Mouse (Mus musculus): ENCODE results near the gene Olfr323. TPM values are rescaled to one million over a fixed set of nuclear protein-coding genes. Genes with fewer than 3 reads are reported as not detected.
A peak's percentile ranks its signal among the peaks of the same experiment; 100 is the strongest.

Gene Olfr323
- polyA plus RNA-seq (2014; fragmentation: Nextera tagmentation; extraction: Ambion mirVana), result not detected in 2 replicates

- Histone ChIP-seq H3K4me1 (ENCODE audit: control insufficient read depth in 2 of 2, insufficient read depth in 2 of 2, low read length in 2 of 2) (no peaks in the 10 kb centered on the region), H3K27ac (replicated peaks in 1 of 2; ENCODE audit: control insufficient read depth in 1 of 2, insufficient read depth in 1 of 2, low read depth in 2 of 2, low read length in 2 of 2) (no peak within 1 kb of the TSS), H3K27me3 (ENCODE audit: control insufficient read depth, insufficient read depth, low read length) (no peaks in the 10 kb centered on the region), H3K36me3 (ENCODE audit: control insufficient read depth, insufficient read depth, low read length) (no peaks in the 10 kb centered on the region), H3K9ac (ENCODE audit: low read length) (no peak within 1 kb of the TSS), H3K4me3 (ENCODE audit: control insufficient read depth in 1 of 2, insufficient read depth in 1 of 2, low read depth in 1 of 2, low read length in 2 of 2) (no peak within 1 kb of the TSS), H3K9me3 (ENCODE audit: control insufficient read depth, low read length) (no peaks in the 10 kb centered on the region), H3K4me2 (ENCODE audit: low read length) (no peak within 1 kb of the TSS)
- WGBS, result 73% methylated on average over 5 of the region's 5 CpGs
- ATAC-seq (ENCODE audit: insufficient number of reproducible peaks, insufficient read depth, low FRiP score, low read depth), result no peak
These were observed at the start of gene Olfr323 for GRCm38 (mm10) chr11:58630401-58630800. Gene Olfr323, minus strand, starts transcription at chr11:58630501.

DNA sequence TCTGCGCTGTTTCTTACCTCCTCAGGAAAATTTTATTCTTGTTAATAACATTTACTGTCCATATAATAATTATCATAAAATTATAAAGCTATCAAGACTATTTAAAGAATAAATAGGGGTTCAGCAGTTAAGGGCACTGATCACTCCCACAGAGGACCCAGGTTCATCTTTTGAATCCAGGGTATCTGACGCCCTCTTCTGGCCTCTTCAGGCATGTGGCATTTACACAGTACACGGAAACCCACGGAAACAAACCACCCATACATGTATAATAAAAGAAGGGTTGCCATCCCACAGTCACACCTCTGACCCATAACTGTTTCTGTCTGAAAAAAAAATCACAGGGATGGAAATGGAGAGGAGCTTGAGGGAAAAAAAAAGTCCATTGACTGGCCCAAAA lies 41.5 kb upstream of the Olfr323 start:
- H3K4me1 ChIP-seq (ENCODE audit: control insufficient read depth in 2 of 2, insufficient read depth in 2 of 2, low read length in 2 of 2), result no peaks in the 10 kb centered on the region
- no peak overlapping the region for H3K4me3 ChIP-seq (ENCODE audit: control insufficient read depth in 1 of 2, insufficient read depth in 1 of 2, low read depth in 1 of 2, low read length in 2 of 2)
- no peaks in the 10 kb centered on the region for H3K27me3 ChIP-seq (ENCODE audit: control insufficient read depth, insufficient read depth, low read length)
- no peak overlapping the region for H3K4me2 ChIP-seq (ENCODE audit: low read length)
- no peaks in the 10 kb centered on the region for H3K9me3 ChIP-seq (ENCODE audit: control insufficient read depth, low read length)
- ATAC-seq (ENCODE audit: insufficient number of reproducible peaks, insufficient read depth, low FRiP score, low read depth), result no peak
- H3K36me3 ChIP-seq (ENCODE audit: control insufficient read depth, insufficient read depth, low read length), result no peaks in the 10 kb centered on the region
- WGBS, result 54% methylated on average over 4 of the region's 4 CpGs
- H3K27ac ChIP-seq (replicated peaks in 1 of 2; ENCODE audit: control insufficient read depth in 1 of 2, insufficient read depth in 1 of 2, low read depth in 2 of 2, low read length in 2 of 2), result no peak overlapping the region
- H3K9ac ChIP-seq (ENCODE audit: low read length), result no peak overlapping the region

- no peaks in the 10 kb centered on the region for H3K27me3 ChIP-seq (ENCODE audit: control insufficient read depth, insufficient read depth, low read length)
- H3K27ac ChIP-seq (replicated peaks in 1 of 2; ENCODE audit: control insufficient read depth in 1 of 2, insufficient read depth in 1 of 2, low read depth in 2 of 2, low read length in 2 of 2), result no peak overlapping the region
- H3K9ac ChIP-seq (ENCODE audit: low read length), result no peak overlapping the region
- H3K4me2 ChIP-seq (ENCODE audit: low read length), result no peak overlapping the region
- no peaks in the 10 kb centered on the region for H3K9me3 ChIP-seq (ENCODE audit: control insufficient read depth, low read length)
- H3K36me3 ChIP-seq (ENCODE audit: control insufficient read depth, insufficient read depth, low read length), result no peaks in the 10 kb centered on the region
- ATAC-seq (ENCODE audit: insufficient number of reproducible peaks, insufficient read depth, low FRiP score, low read depth), result no peak
- H3K4me1 ChIP-seq (ENCODE audit: control insufficient read depth in 2 of 2, insufficient read depth in 2 of 2, low read length in 2 of 2), result no peaks in the 10 kb centered on the region
- no peak overlapping the region for H3K4me3 ChIP-seq (ENCODE audit: control insufficient read depth in 1 of 2, insufficient read depth in 1 of 2, low read depth in 1 of 2, low read length in 2 of 2)
These were observed 39.0 kb upstream of the Olfr323 start for GRCm38 (mm10) chr11:58669252-58669651.

- Histone ChIP-seq H3K9me3 (ENCODE audit: control insufficient read depth, low read length) (no peaks in the 10 kb centered on the region), H3K4me2 (ENCODE audit: low read length) (no peak within 1 kb of the TSS), H3K27me3 (ENCODE audit: control insufficient read depth, insufficient read depth, low read length) (no peaks in the 10 kb centered on the region), H3K36me3 (ENCODE audit: control insufficient read depth, insufficient read depth, low read length) (no peaks in the 10 kb centered on the region), H3K4me1 (ENCODE audit: control insufficient read depth in 2 of 2, insufficient read depth in 2 of 2, low read length in 2 of 2) (no peaks in the 10 kb centered on the region), H3K9ac (ENCODE audit: low read length) (no peak within 1 kb of the TSS), H3K27ac (replicated peaks in 1 of 2; ENCODE audit: control insufficient read depth in 1 of 2, insufficient read depth in 1 of 2, low read depth in 2 of 2, low read length in 2 of 2) (no peak within 1 kb of the TSS), H3K4me3 (ENCODE audit: control insufficient read depth in 1 of 2, insufficient read depth in 1 of 2, low read depth in 1 of 2, low read length in 2 of 2) (no peak within 1 kb of the TSS)
- WGBS, result 82% methylated on average over 4 of the region's 4 CpGs
- ATAC-seq (ENCODE audit: insufficient number of reproducible peaks, insufficient read depth, low FRiP score, low read depth), result no peak
These were observed 28.3 kb upstream of the Olfr323 start, which contains the start of gene Olfr322 for GRCm38 (mm10) chr11:58658596-58658995. Gene Olfr322, plus strand, starts transcription at chr11:58658782.

- no peak overlapping the region for H3K27ac ChIP-seq (replicated peaks in 1 of 2; ENCODE audit: control insufficient read depth in 1 of 2, insufficient read depth in 1 of 2, low read depth in 2 of 2, low read length in 2 of 2)
- no peaks in the 10 kb centered on the region for H3K4me1 ChIP-seq (ENCODE audit: control insufficient read depth in 2 of 2, insufficient read depth in 2 of 2, low read length in 2 of 2)
- no peaks in the 10 kb centered on the region for H3K27me3 ChIP-seq (ENCODE audit: control insufficient read depth, insufficient read depth, low read length)
- no peaks in the 10 kb centered on the region for H3K36me3 ChIP-seq (ENCODE audit: control insufficient read depth, insufficient read depth, low read length)
- H3K4me2 ChIP-seq (ENCODE audit: low read length), result no peak overlapping the region
- ATAC-seq (ENCODE audit: insufficient number of reproducible peaks, insufficient read depth, low FRiP score, low read depth), result no peak
- no peaks in the 10 kb centered on the region for H3K9me3 ChIP-seq (ENCODE audit: control insufficient read depth, low read length)
- H3K4me3 ChIP-seq (ENCODE audit: control insufficient read depth in 1 of 2, insufficient read depth in 1 of 2, low read depth in 1 of 2, low read length in 2 of 2), result no peak overlapping the region
- WGBS, result 87% methylated on average over 3 of the region's 3 CpGs
- H3K9ac ChIP-seq (ENCODE audit: low read length), result no peak overlapping the region
These were observed 24.9 kb upstream of the Olfr323 start for GRCm38 (mm10) chr11:58655151-58655550.

DNA sequence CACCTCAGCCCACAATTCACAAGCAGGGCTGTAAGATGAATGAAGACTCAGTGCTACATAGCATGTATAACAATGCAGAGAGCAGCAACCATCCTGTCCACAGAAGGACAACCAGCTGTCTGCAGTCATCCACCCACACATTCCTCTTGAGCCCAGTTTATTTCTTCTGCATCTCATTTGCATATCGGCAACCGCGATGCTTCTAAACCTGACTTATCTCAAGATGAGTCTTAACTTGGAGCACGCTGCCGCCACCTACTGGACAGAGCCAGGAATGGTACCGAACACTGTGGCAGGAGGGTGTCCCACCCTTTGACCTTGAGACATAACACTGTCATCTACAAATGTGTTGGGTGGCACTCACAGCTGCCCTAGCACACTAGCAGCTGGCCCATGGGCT lies 13.0 kb upstream of the Olfr323 start:
- Histone ChIP-seq H3K4me3 (ENCODE audit: control insufficient read depth in 1 of 2, insufficient read depth in 1 of 2, low read depth in 1 of 2, low read length in 2 of 2) (no peak overlapping the region), H3K9ac (ENCODE audit: low read length) (no peak overlapping the region), H3K4me1 (ENCODE audit: control insufficient read depth in 2 of 2, insufficient read depth in 2 of 2, low read length in 2 of 2) (peaks cover 2 to 6% of the 10 kb centered on the region in 2 experiments; a peak in 2 of 4 replicates), H3K36me3 (ENCODE audit: control insufficient read depth, insufficient read depth, low read length) (no peaks in the 10 kb centered on the region), H3K27ac (replicated peaks in 1 of 2; ENCODE audit: control insufficient read depth in 1 of 2, insufficient read depth in 1 of 2, low read depth in 2 of 2, low read length in 2 of 2) (no peak overlapping the region), H3K27me3 (ENCODE audit: control insufficient read depth, insufficient read depth, low read length) (peaks cover 28% of the 10 kb centered on the region), H3K9me3 (ENCODE audit: control insufficient read depth, low read length) (no peaks in the 10 kb centered on the region), H3K4me2 (ENCODE audit: low read length) (no peak overlapping the region)
- no peak for ATAC-seq (ENCODE audit: insufficient number of reproducible peaks, insufficient read depth, low FRiP score, low read depth)
- 26% methylated on average over 6 of the region's 6 CpGs for WGBS

DNA sequence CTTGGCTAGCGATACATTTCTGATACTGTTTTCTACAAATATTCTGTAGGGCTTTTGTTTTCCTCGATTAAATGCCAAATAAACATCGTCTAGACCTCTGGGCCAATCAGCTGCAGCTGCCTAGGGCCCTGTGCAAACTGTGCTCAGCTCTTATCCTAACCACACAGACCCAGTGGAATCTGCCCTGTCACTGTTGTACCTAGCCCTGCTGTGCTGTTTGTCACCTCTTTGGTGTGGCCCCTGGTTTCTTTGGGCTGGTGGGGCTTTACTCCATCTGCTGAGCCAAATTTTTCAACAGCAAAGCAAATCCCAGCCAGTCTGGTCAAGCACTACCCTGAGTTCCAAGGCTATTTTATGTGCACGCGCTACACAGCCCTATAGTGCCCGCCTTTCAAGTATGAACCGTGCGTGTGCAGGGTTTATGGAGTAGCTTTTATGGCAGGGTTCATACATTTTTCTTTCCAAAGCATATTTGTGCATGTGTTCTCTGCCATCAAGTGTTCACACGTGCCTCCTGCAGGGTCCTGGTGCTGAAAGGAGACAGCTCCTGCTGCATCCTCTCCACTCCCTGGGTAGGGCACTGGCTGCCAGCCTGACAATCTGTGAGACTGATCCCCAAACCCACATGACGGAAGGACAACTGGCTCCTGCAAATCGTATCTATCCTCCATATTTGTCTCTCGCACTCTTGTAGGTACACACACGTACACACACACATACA lies 11.5 kb upstream of the Olfr323 start:
- Histone ChIP-seq H3K9me3 (ENCODE audit: control insufficient read depth, low read length) (no peaks in the 10 kb centered on the region), H3K4me1 (ENCODE audit: control insufficient read depth in 2 of 2, insufficient read depth in 2 of 2, low read length in 2 of 2) (peaks cover 2 to 6% of the 10 kb centered on the region in 2 experiments; a peak in 2 of 4 replicates), H3K4me2 (ENCODE audit: low read length) (no peak overlapping the region; the same call in 1 of the 2 replicates), H3K27ac (replicated peaks in 1 of 2; ENCODE audit: control insufficient read depth in 1 of 2, insufficient read depth in 1 of 2, low read depth in 2 of 2, low read length in 2 of 2) (no peak overlapping the region), H3K9ac (ENCODE audit: low read length) (no peak overlapping the region), H3K4me3 (ENCODE audit: control insufficient read depth in 1 of 2, insufficient read depth in 1 of 2, low read depth in 1 of 2, low read length in 2 of 2) (no peak overlapping the region), H3K27me3 (ENCODE audit: control insufficient read depth, insufficient read depth, low read length) (peaks cover 39% of the 10 kb centered on the region), H3K36me3 (ENCODE audit: control insufficient read depth, insufficient read depth, low read length) (no peaks in the 10 kb centered on the region)
- WGBS, result 76% methylated on average over 13 of the region's 13 CpGs
- ATAC-seq (ENCODE audit: insufficient number of reproducible peaks, insufficient read depth, low FRiP score, low read depth), result no peak

DNA sequence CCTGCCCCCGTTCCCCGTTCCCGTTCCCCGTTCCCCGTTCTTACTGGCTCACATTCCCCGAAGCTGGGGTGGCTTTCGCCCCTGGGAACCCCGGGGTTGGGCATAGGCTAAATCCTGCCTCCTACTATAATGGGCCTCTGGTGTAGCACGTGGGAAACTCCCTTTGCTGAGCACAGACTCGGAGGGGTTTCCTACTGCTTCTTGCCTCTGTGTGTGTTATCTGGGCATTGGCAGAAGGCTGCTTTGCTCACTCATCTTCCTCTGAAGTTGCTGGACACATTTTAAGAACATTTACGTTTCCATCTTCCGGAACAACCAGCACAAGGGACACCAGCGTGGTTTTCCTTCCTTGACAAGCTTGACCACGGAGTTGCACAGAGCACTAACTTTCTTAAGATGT lies 10.8 kb upstream of the Olfr323 start:
- H3K4me2 ChIP-seq (ENCODE audit: low read length), result peak overlapping the region; percentile 78
- no peaks in the 10 kb centered on the region for H3K9me3 ChIP-seq (ENCODE audit: control insufficient read depth, low read length)
- H3K4me3 ChIP-seq (ENCODE audit: control insufficient read depth in 1 of 2, insufficient read depth in 1 of 2, low read depth in 1 of 2, low read length in 2 of 2), result peak overlapping the region in 1 of 2 experiments; percentile 34; a peak in 2 of 4 replicates
- no peaks in the 10 kb centered on the region for H3K36me3 ChIP-seq (ENCODE audit: control insufficient read depth, insufficient read depth, low read length)
- H3K4me1 ChIP-seq (ENCODE audit: control insufficient read depth in 2 of 2, insufficient read depth in 2 of 2, low read length in 2 of 2), result peaks cover 2 to 6% of the 10 kb centered on the region in 2 experiments; a peak in 2 of 4 replicates
- H3K27ac ChIP-seq (replicated peaks in 1 of 2; ENCODE audit: control insufficient read depth in 1 of 2, insufficient read depth in 1 of 2, low read depth in 2 of 2, low read length in 2 of 2), result no peak overlapping the region
- WGBS, result 27% methylated on average over 14 of the region's 14 CpGs
- H3K9ac ChIP-seq (ENCODE audit: low read length), result no peak overlapping the region
- H3K27me3 ChIP-seq (ENCODE audit: control insufficient read depth, insufficient read depth, low read length), result peaks cover 39% of the 10 kb centered on the region
- ATAC-seq (ENCODE audit: insufficient number of reproducible peaks, insufficient read depth, low FRiP score, low read depth), result no peak

All from heart, embryonic 14.5 days (tissue).